Mouse (Mus musculus): Measurements from ENCODE around the gene Slc22a17. TPM values are rescaled to one million over a fixed set of nuclear protein-coding genes. Genes with fewer than 3 reads are reported as not detected.

Gene Slc22a17
- total and polyA plus RNA-seq, 2 experiments from 2014 or later: 22.7 to 46.8 TPM

DNA sequence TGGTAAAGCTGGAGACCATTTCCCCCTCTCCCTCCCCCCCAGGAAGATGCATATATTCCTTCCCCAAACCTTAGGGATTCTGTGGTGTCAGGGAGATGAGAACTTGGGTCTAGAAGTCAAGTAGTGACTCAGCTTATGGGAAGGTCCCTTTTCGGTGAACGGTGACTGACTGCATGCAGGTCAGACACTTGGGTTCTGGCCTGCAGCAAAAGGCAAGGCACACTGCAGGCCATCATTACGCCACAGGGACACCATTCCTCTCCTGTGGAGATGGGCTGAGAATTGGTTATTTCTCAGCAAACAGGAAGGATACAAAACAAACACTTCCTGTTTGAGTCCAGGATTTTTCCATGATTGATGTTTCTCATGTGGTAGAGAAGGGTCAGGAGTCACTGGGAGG lies 46.3 kb upstream of the Slc22a17 start:
- Histone ChIP-seq H3K27ac (ENCODE audit: low read depth) (peak overlapping the region; percentile 96), H3K36me3 (replicated peaks; ENCODE audit: control insufficient read depth, insufficient read depth, low read length) (peaks cover 91% of the 10 kb centered on the region), H3K9ac (replicated peaks; ENCODE audit: low read depth, low read length) (peak overlapping the region; percentile 98), H3K4me3 (ENCODE audit: low read depth, low read length) (peak overlapping the region; percentile 70), H3K27me3 (ENCODE audit: control insufficient read depth, insufficient read depth, low read length) (no peaks in the 10 kb centered on the region), H3K4me2 (ENCODE audit: low read depth, low read length) (peak overlapping the region; percentile 58), H3K9me3 (replicated peaks; ENCODE audit: control insufficient read depth, low read length) (no peaks in the 10 kb centered on the region), H3K4me1 (ENCODE audit: control insufficient read depth, insufficient read depth) (no peaks in the 10 kb centered on the region)
- TF ChIP-seq EP300 (IDR thresholded peaks at IDR 0.05; ENCODE audit: low read depth) (peak; percentile 94), CTCF (IDR thresholded peaks at IDR 0.05; ENCODE audit: low read depth) (no peak)
- DNase-seq (ENCODE audit: low spot score): no peak
- 49% methylated on average over 3 of the region's 3 CpGs for WGBS
- ATAC-seq (ENCODE audit: insufficient read depth, low read depth): no peak

DNA sequence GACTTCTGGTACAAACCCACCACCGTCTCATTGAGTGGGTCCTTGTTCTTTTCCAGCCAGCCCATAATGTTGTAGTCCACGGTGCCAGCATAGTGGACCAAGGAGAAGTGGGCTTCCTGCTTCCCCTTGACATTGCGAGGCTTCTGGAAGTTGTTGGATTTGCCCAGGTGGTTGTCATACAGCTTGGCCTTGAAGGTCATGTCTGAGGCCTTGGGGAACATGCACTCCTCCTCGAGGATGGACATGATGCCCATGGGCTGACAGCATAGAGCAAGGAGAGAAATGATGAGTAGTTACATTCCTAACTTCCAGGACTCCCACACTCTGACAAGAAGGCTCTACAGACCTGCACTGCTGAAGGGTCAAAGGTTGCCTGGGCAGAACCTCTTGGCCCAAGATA lies 45.6 kb upstream of the Slc22a17 start:
- no peak for DNase-seq (ENCODE audit: low spot score)
- Histone ChIP-seq H3K27me3 (ENCODE audit: control insufficient read depth, insufficient read depth, low read length) (no peaks in the 10 kb centered on the region), H3K9me3 (replicated peaks; ENCODE audit: control insufficient read depth, low read length) (no peaks in the 10 kb centered on the region), H3K9ac (replicated peaks; ENCODE audit: low read depth, low read length) (peak overlapping the region; percentile 98), H3K36me3 (replicated peaks; ENCODE audit: control insufficient read depth, insufficient read depth, low read length) (peaks cover 90% of the 10 kb centered on the region), H3K4me1 (ENCODE audit: control insufficient read depth, insufficient read depth) (no peaks in the 10 kb centered on the region), H3K27ac (ENCODE audit: low read depth) (peak overlapping the region; percentile 96), H3K4me2 (ENCODE audit: low read depth, low read length) (peak overlapping the region; percentile 58), H3K4me3 (ENCODE audit: low read depth, low read length) (peak overlapping the region; percentile 70)
- no peak for TF ChIP-seq CTCF (IDR thresholded peaks at IDR 0.05; ENCODE audit: low read depth)
- no peak; the same call in 1 of the 2 replicates for TF ChIP-seq EP300 (IDR thresholded peaks at IDR 0.05; ENCODE audit: low read depth)
- ATAC-seq (ENCODE audit: insufficient read depth, low read depth): no peak
- 58% methylated on average over 4 of the region's 4 CpGs for WGBS

DNA sequence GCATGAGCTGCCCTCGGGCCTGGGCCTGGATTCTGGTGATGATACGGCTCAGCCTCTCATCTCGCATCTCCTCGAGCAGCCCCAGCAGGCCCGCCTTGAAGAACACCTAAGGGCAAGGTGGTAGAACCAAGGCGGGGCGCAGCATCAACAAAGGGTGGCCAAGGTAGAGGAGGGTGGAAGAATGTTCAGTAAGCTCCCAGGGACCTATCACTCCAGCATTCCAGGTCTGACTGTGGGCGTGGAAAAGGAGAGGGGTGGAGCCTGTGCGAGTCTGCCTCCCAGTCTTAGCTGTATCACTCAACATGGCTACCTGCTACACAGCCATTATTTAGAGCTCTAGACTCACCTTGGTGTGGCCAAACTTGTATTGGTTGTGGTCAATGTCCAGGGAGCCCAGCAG lies 43.6 kb upstream of the Slc22a17 start:
- peak; percentile 60; the same call in 1 of the 2 replicates for TF ChIP-seq EP300 (IDR thresholded peaks at IDR 0.05; ENCODE audit: low read depth)
- no peak for TF ChIP-seq CTCF (IDR thresholded peaks at IDR 0.05; ENCODE audit: low read depth)
- peak; percentile 5; the same call in 1 of the 2 replicates for ATAC-seq (ENCODE audit: insufficient read depth, low read depth)
- no peaks in the 10 kb centered on the region for H3K9me3 ChIP-seq (replicated peaks; ENCODE audit: control insufficient read depth, low read length)
- peak overlapping the region; percentile 58 for H3K4me2 ChIP-seq (ENCODE audit: low read depth, low read length)
- H3K4me1 ChIP-seq (ENCODE audit: control insufficient read depth, insufficient read depth): no peaks in the 10 kb centered on the region
- 65% methylated on average over 9 of the region's 9 CpGs for WGBS
- DNase-seq (ENCODE audit: low spot score): no peak
- H3K36me3 ChIP-seq (replicated peaks; ENCODE audit: control insufficient read depth, insufficient read depth, low read length): peaks cover 92% of the 10 kb centered on the region
- peak overlapping the region; percentile 45; the same call in 1 of the 2 replicates for H3K9ac ChIP-seq (replicated peaks; ENCODE audit: low read depth, low read length)
- H3K4me3 ChIP-seq (ENCODE audit: low read depth, low read length): peak overlapping the region; percentile 70
- no peaks in the 10 kb centered on the region for H3K27me3 ChIP-seq (ENCODE audit: control insufficient read depth, insufficient read depth, low read length)
- H3K27ac ChIP-seq (ENCODE audit: low read depth): peak overlapping the region; percentile 96

DNA sequence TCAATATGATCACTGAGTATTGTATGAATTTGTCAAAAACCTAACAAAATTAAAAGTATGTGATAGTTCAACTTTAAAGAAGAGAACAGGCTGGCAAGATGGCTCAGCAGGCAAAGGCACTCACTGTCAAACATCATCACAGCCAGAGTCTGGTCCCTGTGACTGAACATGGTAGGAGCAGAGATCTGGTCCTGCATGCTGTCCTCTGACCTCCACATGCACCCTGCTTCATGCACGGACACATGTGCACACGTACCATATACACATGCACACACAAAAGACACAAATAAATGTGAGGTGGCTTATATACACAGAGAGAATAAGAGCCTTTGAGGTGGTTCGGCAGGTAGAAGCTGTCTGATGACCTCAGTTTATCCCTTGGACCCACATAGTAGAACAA lies 42.5 kb upstream of the Slc22a17 start:
- H3K9me3 ChIP-seq (replicated peaks; ENCODE audit: control insufficient read depth, low read length): no peaks in the 10 kb centered on the region
- peak overlapping the region; percentile 18; the same call in 1 of the 2 replicates for H3K27ac ChIP-seq (ENCODE audit: low read depth)
- TF ChIP-seq EP300 (IDR thresholded peaks at IDR 0.05; ENCODE audit: low read depth) (0 out of 2 replicates have a peak, but pooled peaks have one; percentile 41), CTCF (IDR thresholded peaks at IDR 0.05; ENCODE audit: low read depth) (no peak)
- peaks cover 92% of the 10 kb centered on the region for H3K36me3 ChIP-seq (replicated peaks; ENCODE audit: control insufficient read depth, insufficient read depth, low read length)
- no peak for ATAC-seq (ENCODE audit: insufficient read depth, low read depth)
- no peak overlapping the region for H3K4me3 ChIP-seq (ENCODE audit: low read depth, low read length)
- H3K4me1 ChIP-seq (ENCODE audit: control insufficient read depth, insufficient read depth): no peaks in the 10 kb centered on the region
- 50% methylated on average over 3 of the region's 3 CpGs for WGBS
- peak overlapping the region; percentile 30 for H3K4me2 ChIP-seq (ENCODE audit: low read depth, low read length)
- no peak overlapping the region; the same call in 1 of the 2 replicates for H3K9ac ChIP-seq (replicated peaks; ENCODE audit: low read depth, low read length)
- DNase-seq (ENCODE audit: low spot score): no peak
- H3K27me3 ChIP-seq (ENCODE audit: control insufficient read depth, insufficient read depth, low read length): no peaks in the 10 kb centered on the region

DNA sequence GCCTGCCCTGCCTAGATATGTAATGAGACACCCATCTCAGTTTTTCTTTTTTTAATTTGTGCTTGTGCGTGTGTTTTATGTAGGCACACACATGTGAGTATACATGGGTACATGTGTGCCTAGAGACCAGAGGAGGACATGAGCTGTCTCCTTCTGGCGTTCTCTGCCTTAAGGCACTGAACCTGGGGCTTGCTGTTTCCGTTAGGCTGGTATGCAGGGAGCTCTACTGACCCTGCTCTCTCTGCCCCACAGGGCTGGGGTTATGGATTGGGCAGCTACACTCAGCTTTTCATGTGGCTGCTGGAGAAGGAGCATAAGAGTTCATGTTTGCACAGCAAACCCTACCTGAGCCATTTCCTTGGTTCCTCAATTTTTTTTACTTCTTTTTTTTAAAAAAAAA lies 41.5 kb upstream of the Slc22a17 start:
- Histone ChIP-seq H3K27ac (ENCODE audit: low read depth) (peak overlapping the region; percentile 58), H3K9me3 (replicated peaks; ENCODE audit: control insufficient read depth, low read length) (no peaks in the 10 kb centered on the region), H3K36me3 (replicated peaks; ENCODE audit: control insufficient read depth, insufficient read depth, low read length) (peaks cover 90% of the 10 kb centered on the region), H3K4me1 (ENCODE audit: control insufficient read depth, insufficient read depth) (no peaks in the 10 kb centered on the region), H3K27me3 (ENCODE audit: control insufficient read depth, insufficient read depth, low read length) (no peaks in the 10 kb centered on the region), H3K4me3 (ENCODE audit: low read depth, low read length) (no peak overlapping the region), H3K9ac (replicated peaks; ENCODE audit: low read depth, low read length) (peak overlapping the region; percentile 43), H3K4me2 (ENCODE audit: low read depth, low read length) (no peak overlapping the region)
- ATAC-seq (ENCODE audit: insufficient read depth, low read depth): no peak
- TF ChIP-seq CTCF (IDR thresholded peaks at IDR 0.05; ENCODE audit: low read depth): no peak
- no peak for TF ChIP-seq EP300 (IDR thresholded peaks at IDR 0.05; ENCODE audit: low read depth)
- no peak for DNase-seq (ENCODE audit: low spot score)
- WGBS: 66% methylated on average over 3 of the region's 3 CpGs
